Mouse (Mus musculus): ENCODE data around the gene Il34.
A peak's percentile ranks its signal among the peaks of the same experiment; 100 is the strongest.
"Not testable (repeated sequence)": the region's sequence is repeated elsewhere in the genome, so short reads cannot be mapped to it uniquely, and the experiment has no call there.

Gene Il34

DNA sequence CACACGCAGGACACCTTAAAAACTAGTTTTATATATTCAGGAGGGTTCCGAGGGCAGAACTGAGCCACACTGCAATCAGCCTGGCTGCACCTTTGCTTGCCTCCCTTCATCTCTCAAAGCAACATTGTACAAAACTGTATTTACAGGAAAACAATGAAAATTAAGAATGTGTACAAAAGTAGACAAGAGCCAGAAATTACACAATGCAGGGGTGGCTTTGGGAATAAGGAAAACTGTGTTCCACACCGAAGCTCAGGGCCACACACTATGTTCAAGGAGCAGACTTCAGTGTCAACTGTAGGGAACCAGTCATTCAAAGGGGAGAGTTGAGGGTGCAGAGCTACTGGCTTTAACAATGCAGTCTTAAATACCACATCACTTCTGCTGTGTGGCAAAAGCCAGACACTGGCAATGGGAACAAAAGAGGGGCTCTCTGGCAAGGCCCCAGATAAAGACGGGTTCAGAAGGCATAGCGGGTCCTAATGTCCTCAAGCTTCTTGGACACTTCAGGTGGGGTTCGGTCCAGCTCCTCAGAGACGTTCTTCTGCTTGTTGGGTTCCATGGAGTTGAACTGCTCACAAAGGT, 4.8 kb upstream of the Il34 start:
- no peak for DNase-seq (ENCODE audit: low spot score in 2 of 2)

DNA sequence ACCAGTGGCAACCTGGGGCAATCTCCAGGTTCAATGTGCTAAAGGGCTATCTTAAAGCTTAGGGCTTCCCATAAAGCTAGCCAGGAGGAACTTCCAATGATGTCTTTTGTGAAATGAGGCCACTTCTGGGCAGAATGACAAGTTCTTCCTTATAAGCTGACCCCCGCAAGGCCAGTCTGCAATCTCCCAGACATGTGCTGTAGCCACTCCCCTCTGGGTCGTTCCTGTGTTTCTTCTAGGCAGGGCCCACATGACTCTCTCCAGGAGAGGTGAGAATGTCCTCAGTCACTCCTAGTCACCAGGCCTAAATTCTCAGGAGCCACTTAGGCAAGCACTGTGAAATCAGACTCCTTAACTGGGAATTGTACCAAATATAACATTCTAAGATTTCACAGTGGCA, 4.1 kb upstream of the Il34 start:
- no peak for DNase-seq (ENCODE audit: low spot score in 2 of 2)

DNA sequence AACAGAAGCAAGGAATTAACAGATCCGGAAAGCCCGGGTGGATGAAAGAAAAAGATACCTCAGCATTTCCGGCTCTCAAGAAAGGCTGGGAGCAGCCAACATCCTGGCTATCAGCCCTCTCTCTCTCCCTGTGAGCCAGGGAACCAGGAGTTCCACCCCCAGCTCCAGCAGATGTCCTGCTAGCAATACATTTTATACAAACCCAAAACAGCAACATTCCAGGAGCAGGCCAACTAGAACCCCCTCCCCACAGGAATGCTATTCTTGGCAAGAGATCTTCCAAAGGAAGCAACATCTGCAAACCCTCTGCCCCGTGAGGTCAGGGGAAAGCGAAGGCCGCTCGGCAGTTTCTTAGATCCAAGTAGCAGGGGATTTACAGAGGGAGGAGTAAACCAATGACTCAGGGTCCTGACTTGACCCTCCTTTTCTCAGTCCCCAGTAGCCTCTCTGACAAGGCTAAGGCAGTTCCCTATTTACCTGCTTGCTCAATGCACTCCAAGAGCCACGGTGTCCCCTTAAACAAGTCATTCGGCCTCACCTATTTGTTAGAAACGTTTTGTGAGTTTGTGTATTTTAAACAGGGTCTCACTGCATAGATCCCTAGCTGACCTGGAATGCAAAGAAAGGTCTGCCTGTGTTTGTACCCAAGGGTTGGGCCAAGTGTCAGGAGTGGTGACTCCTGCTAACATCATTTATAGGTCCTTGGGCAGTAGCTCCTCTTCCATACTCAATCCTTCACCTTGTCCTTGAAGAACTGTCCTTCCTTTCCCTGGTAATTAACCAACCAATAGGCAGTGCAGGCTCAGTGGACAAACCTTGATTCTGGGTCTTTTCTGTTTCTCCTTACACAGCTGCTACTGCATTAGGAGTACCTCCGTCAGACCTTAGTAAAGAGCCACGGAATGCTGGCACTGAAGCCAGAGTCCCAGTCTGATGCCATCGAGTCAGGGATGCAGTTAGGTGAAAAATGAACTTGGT, 3.1 kb upstream of the Il34 start:
- no peak for DNase-seq (ENCODE audit: low spot score in 2 of 2)

DNA sequence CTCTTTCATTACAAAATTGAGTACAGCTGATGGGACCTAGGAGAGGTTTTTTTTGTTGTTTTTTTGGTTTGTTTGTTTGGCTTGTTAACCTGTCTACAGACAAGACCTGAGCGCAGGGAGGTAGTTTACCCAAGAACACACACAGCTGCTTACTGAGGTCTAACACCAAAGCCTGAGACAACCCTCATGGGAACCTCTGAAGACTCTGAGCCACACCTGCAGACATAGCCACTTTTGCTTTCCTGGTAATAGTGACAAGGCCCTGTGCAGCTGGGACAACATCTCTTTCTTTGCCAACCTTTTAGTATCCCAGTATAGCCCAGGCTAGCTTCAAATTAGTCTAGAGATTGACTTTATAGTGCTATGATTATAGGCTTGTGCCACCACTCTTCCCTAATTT, 422 bp upstream of the Il34 start:
- no peak for DNase-seq (ENCODE audit: low spot score in 2 of 2)

DNA sequence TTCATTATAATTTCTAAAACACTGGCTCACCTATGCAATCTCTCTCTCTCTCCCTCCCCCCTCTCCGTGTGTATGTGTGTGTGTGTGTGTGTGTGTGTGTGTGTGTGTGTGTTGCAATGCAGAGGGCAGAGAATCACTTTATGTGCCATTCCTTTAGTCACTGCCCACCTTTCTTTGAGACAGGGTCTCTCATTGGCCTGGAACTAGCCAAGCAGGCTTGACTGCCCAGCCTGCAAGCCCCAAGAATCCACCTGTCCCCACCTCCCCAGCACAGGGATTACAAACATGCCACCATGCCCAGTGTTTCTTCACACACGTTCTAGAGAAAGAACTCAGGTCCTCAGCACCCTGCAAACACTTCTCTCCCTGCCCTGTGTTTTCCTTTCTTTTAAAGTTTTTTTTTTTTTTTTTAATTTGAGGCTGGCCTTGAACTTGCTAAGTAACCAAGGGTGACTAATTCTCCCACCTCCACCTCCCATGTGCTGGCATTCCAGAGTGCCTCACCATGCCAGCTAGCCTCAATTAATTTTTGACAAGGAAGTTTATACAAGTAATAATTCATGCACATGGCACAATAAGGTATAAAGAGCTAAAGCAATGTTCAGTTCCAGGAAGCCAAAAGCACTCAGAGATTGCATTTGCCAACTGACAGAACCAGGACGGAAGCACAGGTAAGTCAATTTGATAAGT, 754 bp downstream of the Il34 start:
- no peak for DNase-seq (ENCODE audit: low spot score in 2 of 2)

DNA sequence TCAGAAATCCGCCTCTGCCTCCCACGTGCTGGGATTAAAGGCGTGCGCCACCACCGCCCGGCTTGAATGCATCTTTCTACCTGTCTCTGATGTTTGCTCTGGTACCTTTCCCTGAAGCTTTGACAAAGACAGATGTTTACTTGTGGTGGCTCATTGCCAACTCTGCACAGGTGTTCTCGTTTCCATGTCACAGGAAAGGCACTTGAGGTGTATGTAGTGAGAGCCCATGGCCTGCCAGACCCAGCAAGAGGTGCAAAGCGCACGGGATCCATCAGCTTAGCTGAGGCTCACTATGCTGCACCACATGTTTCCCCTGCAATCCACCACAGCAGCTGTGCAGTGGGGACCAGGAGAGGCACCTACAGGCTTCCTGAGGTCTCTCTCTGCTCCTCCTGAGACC, 1.9 kb downstream of the Il34 start:
- DNase-seq (ENCODE audit: low spot score in 2 of 2) = no peak

DNA sequence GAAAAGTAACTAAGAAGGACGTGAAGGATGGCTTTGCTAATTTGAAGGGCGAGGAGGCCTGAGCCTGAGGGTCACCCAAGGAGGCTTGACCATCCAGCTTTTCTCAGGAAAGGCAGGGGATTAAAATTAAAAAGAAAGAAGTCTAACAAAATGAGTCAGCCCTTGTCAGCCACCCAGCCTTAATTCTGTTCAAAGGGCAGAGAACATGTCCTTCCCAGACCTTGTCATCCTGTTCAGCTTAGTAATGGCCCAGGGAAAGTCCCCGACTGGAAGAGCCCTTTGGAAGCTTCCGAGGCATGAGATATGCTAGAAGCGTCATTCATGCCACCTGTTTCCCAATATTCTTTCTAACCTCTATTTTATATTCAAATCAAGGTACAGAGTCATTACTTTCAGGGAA, 2.7 kb downstream of the Il34 start:
- DNase-seq (ENCODE audit: low spot score in 2 of 2) = no peak

DNA sequence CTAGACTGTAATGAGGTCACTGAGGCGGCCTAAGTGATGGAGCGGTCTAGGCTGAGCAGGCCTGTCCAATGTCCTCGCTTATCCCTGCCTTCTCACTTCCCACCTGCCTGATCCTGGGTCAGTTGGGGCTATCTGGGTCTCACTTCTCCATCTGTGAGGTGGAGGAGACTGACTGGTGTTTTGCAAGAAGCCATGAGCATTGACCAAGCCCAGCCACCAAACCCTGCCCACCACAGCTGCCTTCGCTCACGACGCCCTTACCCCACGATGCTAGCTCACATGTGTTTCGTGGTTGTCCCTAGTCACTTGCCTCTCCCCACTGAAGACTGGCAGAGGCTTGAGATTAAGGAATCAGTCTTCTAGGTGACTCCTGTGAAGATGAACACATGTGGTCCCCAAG, 8.6 kb downstream of the Il34 start:
- no peak for DNase-seq (ENCODE audit: low spot score in 2 of 2)

DNA sequence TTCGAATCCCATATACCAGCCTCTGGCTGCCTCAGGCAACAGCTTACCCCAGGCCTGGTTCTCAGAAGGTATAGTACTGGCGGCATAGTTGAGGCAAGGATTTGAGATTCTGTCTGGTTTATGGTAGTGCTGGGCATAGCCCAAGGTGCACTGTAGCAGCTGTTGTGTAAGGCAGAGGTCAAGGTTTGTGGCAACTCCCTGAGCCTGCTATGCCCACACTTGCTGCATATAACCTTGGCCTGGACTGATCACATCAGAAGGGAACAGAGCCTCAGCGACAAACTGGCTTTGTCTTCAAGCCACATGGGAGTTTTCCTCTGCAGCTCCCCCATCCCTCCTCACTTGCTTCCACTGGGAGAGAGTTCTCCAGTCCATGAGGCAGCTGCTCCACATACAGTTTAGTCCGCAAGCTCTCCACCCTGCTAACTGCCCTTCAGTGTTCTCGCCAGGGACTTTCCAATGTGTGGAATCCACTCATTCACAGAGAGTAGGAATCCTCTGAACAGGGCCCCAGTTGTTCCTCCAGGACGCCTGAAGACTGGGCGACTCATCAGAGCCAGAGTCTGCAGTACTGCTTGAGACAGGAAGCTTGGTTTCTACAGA, 11.3 kb downstream of the Il34 start:
- peak; percentile 6 to 15 for DNase-seq (ENCODE audit: low spot score in 2 of 2)

DNA sequence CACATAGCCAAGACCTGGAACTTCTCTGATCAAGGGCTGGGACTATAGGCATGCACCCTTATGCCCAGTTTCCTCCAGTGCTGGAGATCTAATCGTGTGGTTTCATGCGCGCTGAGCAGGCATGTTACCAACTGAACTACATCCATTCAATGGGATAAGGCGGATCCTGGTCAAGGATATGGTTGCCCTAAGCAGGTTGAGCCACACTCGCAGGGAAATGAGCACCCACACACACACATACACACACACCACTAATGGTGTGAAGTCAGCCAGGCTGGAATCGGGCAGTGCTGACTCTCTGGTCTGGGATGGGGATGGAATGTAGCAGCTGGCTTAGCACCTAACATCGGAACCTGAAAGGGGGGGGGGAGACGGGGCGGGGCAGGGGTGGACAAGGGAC, 11.8 kb downstream of the Il34 start:
- no peak for DNase-seq (ENCODE audit: low spot score in 2 of 2)

DNA sequence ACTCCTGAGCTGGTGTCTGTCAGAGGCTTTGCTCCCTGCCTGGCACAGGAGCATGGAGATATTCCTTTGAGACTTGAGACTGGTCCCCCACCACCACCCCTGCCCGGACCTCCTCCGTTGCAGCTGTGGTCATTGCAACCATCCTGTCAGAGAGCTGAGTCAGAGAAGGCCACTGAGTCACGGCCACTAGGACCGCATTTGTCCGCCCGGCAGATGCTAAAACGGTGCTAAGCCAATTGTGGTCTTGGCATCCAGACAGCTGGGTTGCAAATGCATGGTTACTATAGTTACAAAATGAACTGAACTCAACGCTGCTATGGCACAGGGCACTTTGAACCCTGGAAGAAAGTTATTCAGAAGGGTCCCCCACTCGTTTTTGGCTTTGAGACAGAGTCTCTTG, 12.2 kb downstream of the Il34 start:
- no peak for DNase-seq (ENCODE audit: low spot score in 2 of 2)

DNA sequence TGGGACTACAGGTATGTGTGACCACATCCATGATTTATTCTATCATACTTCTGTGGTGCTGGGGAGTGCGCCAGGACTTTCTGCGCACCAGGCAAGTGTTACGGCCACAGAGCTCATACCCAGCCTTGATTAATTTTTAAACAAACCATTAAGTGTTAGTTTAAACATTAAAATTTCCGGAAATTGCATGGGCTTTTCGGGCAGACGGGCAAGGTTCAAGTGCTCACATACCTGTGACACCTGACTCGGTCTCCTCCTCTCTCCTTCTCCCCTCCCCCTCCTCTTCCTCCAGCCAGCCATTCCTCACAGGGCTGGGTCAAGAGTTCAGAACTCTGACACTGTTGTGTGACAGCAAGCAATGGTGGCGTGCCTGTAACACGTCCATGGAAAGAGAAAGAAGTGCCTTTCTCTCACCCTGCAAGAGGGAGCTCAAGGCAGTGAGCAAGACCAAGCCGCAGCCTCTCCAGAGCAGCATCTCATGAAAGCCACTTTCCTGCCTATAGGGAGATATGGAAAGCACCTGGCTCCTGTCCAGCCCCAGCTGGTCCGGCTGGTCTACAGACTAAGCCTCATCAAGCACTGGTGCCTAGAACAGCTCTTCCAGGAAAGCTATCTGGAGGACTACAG, 13.0 kb downstream of the Il34 start:
- no peak for DNase-seq (ENCODE audit: low spot score in 2 of 2)

DNA sequence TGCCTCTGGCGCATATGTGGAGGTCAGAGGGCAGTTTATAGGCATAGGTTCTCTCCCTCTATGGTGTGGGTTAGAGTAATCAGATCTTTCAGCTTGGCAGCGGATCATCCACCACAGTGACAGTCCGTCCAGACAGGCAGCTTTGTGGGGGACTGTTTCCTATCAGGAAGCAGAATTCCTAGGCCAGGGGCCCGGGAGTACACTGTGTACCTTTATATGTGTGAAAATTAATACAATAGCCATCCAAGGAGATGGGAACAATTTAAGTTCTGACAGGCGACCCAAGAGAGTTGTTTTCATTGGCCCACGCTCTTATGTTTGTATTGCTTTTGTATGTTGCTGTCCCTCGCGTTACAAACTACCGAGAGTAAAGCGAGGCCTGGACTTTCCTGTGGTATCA, 14.6 kb downstream of the Il34 start:
- no peak for DNase-seq (ENCODE audit: low spot score in 2 of 2)

DNA sequence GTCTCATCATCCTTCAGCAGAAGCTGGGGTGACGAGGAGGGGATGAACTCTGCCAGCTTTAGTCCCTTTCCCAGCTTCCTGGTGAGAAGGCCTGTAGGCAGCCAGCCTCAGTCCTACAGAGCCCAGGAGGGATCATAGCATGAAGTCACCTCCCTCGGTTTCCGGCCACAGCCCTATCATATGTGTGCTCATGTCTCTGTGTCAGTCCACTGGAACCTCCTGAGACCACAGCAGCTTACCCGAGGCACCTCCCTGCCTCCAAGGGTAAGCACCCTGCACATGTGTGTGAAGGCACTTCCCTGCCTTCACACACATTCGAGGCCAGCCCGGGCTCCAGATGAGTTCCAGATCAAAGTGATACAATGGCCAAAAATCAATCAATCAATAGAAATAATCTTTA, 15.5 kb downstream of the Il34 start:
- DNase-seq (ENCODE audit: low spot score in 2 of 2) = no peak

DNA sequence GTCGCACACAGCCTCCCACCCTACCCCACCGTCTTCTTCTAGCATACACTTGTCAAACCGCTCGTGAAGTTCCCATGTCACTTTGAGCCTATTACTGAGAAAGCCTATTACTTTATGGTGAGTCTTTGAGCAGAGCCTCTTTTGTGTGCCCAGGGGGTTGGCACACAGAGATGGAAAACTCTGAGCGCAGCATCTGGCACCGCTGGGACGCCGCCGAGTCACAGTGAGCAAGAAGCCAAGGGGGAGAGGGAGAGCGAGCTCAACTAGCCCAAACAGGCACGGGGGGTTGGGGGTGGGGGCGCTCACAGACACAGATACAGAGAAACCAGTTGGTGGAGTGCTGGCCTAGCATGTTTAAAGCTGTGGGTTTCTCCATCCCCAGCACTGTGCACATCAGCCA, 16.2 kb downstream of the Il34 start:
- DNase-seq (ENCODE audit: low spot score in 2 of 2) = no peak

DNA sequence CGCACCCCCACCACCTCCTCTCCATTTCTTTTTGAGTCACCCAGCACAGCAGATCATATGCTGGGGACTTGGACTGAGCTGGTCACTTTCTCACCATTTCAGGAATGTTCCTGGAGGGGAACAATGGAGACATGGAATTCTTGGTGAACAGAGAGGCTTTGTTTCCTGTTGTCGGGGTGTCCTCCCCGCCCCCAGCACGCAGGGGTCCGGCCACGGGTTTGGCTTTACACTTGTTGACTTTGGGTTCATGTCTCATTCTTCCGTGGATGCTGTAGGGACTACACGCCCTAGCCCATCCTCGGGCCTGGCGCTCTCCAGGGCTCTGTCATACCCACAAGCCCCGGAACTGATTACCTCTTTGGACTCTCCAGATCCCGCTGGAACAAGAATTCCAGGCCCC, 16.7 kb downstream of the Il34 start:
- DNase-seq (ENCODE audit: low spot score in 2 of 2) = no peak

DNA sequence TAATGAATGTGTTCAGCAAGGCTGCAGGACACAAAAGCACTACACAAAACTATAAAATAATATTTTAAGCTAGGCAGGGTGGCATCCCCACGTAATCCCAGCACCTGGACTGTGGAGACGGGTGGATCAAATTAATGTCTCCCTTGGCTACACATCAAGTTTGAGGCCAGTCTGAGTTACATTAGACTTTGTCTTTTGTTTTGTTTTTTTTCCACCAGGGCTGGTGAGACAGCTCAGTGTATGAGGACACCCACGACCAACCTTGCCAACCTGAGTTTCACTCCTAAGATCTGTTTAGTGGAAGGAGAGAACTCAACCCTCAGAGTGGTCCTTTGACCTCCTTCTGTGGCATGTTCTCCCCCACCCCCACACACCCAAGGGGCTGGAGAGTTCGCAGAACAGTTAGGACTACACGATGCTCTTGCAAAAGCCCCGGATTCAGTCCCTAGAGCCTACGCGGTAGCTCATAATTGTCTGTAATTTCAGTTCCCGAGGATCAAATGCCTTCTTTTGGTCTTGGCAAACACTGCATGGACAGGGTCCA, 18.2 kb downstream of the Il34 start:
- DNase-seq (ENCODE audit: low spot score in 2 of 2) = no peak

DNA sequence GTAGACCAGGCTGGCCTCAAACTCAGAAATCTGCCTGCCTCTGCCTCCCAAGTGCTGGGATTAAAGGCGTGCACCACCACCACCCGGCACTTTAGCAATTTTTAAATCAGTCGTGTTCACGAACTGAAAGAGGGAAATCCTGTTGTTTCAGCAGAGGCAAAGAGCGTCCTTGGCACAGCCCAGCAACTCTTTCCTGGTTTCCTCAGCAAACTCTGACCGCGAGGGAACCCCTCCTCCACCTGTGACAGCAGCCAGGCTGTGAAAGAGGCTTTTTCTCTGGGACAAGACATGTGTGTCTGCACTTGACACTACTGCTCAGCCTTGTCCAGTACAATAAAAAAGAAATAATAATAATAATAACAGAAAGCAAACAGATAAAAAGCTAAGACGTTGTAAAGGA, 18.8 kb downstream of the Il34 start:
- no peak for DNase-seq (ENCODE audit: low spot score in 2 of 2)

DNA sequence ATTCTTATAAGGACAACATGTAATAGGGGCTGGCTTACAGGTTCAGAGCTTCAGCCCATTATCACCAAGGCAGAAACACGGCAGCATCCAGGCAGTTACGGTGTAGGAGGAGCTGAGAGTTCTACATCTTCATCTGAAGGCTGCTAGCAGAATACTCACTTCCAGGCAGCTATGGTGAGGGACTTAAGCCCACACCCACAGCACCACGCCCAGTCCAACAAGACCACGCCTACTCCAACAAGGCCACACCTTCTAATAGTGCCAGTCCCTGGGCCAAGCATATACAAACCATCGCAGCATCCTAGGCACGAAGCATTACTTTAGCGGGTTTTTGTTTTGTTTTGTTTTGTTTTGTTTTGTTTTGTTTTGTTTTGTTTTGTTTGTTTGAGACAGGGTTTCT, 19.2 kb downstream of the Il34 start:
- DNase-seq (ENCODE audit: low spot score in 2 of 2) = not testable (repeated sequence)

DNA sequence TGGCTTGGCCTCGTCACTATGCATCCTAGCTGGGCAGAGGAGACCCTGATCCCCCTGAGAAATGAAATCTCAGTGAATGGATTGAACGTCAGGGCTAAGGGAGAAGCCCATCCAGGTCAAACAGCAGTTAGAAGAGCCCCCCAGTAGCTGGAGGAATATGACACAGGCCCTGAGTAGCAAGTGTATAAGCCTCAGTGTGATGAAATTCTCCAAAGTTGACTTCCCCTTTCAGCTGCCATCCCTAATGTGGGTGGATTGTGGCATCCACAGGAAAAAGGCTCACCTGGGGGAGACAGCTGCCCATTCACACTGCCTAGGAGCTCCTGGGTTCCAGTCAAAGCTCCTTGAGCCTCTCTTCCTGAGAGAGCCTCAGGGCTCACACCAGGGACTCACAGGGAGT, 20.4 kb downstream of the Il34 start:
- no peak for DNase-seq (ENCODE audit: low spot score in 2 of 2)

DNA sequence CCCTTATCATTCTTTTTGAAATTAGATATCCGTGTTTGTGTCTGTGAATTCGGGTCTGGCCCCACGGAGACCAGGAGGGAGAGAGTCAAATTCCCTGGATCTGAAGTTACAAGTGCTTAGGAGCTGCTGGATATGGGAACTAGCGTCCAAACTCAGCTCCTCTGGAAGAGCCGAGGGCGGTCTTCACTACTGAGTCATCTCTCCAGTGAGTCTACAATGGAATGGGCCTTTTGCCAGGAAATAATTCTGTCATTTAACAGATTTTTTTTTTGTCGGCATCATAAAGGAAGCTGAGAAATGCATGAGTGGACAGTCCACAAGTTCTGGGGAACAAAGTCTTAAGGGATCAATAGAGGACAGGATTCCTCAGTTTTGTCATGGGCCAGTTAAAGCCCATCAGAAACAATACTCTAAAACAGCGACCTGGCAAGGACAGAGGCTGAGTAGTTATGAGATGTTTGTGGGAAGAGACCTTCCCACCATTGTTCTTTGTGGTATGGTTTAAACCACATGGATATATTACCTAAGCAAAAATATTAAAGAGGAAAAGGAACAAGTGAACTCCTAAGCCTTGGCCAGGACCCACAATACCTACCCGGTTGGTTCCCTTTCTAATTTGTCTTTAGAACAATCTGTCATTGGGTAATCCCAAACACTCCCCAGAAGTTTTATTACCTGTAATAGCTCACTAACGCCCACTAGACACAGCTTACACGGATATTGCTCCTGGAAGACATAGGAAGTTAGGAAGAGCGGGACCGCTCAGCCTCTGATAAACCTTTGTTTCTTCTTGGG, 25.6 kb downstream of the Il34 start:
- DNase-seq (ENCODE audit: low spot score in 2 of 2) = no peak
